Mouse (Mus musculus) forebrain, postnatal 0 days (tissue): ENCODE data around the gene Vars. TPM values are rescaled to one million over a fixed set of nuclear protein-coding genes. Genes with fewer than 3 reads are reported as not detected.
A peak's percentile ranks its signal among the peaks of the same experiment; 100 is the strongest.

Source experiments
- ATAC-seq: fragments of 200-750 bp; cut with Nextera tagmentation; 2 replicates; pipeline ENCODE4 v1.8.0; 2017; ENCODE audit warnings: mild to moderate bottlenecking, moderate library complexity
- DNase-seq: peaks from one replicate; pipeline ENCODE4 v3.0.0-alpha.2; 2015
- H3K27ac ChIP-seq: fragments of 300-500 bp; sonication (generic); 2 replicates; pipeline ENCODE4 v1.5.1; 2014; ENCODE audit warnings: low read depth, mild to moderate bottlenecking, antibody characterized with exemption, low read length, moderate library complexity, mixed read lengths
- H3K27me3 ChIP-seq: fragments of 300-500 bp; sonication (generic); 2 replicates; pipeline ENCODE4 v1.6.1; 2014; ENCODE audit warnings: mild to moderate bottlenecking, low read length, mixed read lengths; ENCODE audit not compliant: insufficient read depth
- H3K36me3 ChIP-seq: fragments of 300-500 bp; sonication (generic); 2 replicates; pipeline ENCODE4 v1.6.1; 2014; ENCODE audit warnings: mild to moderate bottlenecking, moderate library complexity; ENCODE audit not compliant: insufficient read depth
- H3K4me1 ChIP-seq: fragments of 300-500 bp; sonication (generic); 2 replicates; pipeline ENCODE4 v1.6.1; 2014; ENCODE audit warnings: antibody characterized with exemption; ENCODE audit not compliant: insufficient read depth
- H3K4me2 ChIP-seq: fragments of 300-500 bp; sonication (generic); 2 replicates; pipeline ENCODE4 v1.6.1; 2014; ENCODE audit warnings: low read depth, mild to moderate bottlenecking, moderate library complexity
- H3K4me3 ChIP-seq: fragments of 300-500 bp; sonication (generic); 2 replicates; pipeline ENCODE4 v1.5.1; 2014; ENCODE audit warnings: low read depth, low read length, mixed read lengths
- H3K9ac ChIP-seq: fragments of 300-500 bp; sonication (generic); 2 replicates; pipeline ENCODE4 v1.6.1; 2014; ENCODE audit warnings: mild to moderate bottlenecking
- H3K9me3 ChIP-seq: fragments of 300-500 bp; sonication (generic); 2 replicates; pipeline ENCODE4 v1.6.1; 2016; ENCODE audit warnings: low read length
- CTCF ChIP-seq: sonication (generic); IDR thresholded peaks from 2 replicates; pipeline ENCODE4 v1.5.1; 2016; ENCODE audit warnings: antibody characterized with exemption, control low read depth, low read depth
- WGBS: fragments of 180-500 bp; shearing (Covaris S2); extraction: QIAGEN DNeasy Blood & Tissue Kit; methylation state at CpG from one replicate; pipeline ENCODE4 v1.1.7; 2014; 5-methylcytosine and 5-hydroxymethylcytosine counted together
- polyA plus RNA-seq: library from polyadenylated mRNA; unstranded; fragments of >200 nt; fragmentation: Nextera tagmentation; extraction: Ambion mirVana; gene quantifications from 2 replicates; pipeline ENCODE4 v1.2.1, GENCODE M21; 2015
- total RNA-seq: library from RNA; depleted of rRNA; stranded (reverse); fragments of >200 nt; gene quantifications from 2 replicates; pipeline ENCODE4 v1.2.3, GENCODE M21; 2014; rRNA removed

Vars gene
- total and polyA plus RNA-seq, 2 experiments from 2014 or later = 45.4 to 93.4 TPM

- ATAC-seq (no peak), DNase-seq (no peak)
- Histone ChIP-seq H3K9me3 (no peaks in the 10 kb centered on the region), H3K4me2 (peak within 1 kb of the TSS; percentile 31), H3K9ac (no peak within 1 kb of the TSS; the same call in 1 of the 2 replicates), H3K4me3 (peak within 1 kb of the TSS; percentile 9), H3K36me3 (peaks cover 12% of the 10 kb centered on the region), H3K4me1 (peaks cover 14% of the 10 kb centered on the region; the same call in 1 of the 2 replicates), H3K27me3 (peaks cover 4% of the 10 kb centered on the region), H3K27ac (no peak within 1 kb of the TSS)
- TF ChIP-seq CTCF = no peak
- 5% methylated on average over 48 of the region's 48 CpGs for WGBS
Measured at GRCm38 (mm10) chr17:35064951-35065947, 64.5 kb downstream of the Vars start, which contains the start of gene Ly6g6c. Gene Ly6g6c, plus strand, starts transcription at chr17:35065388.

Other genes starting within 250 kb of the Vars start
Only the 30 nearest of the 45 such genes appear.
- gene Cfb, start 138.5 kb upstream of the Vars start, total RNA-seq = 0.67 and 1.4 TPM in 2 replicates
- 1.0 and 1.7 TPM in 2 replicates for gene Cfb, start 138.5 kb upstream of the Vars start, polyA plus RNA-seq
- 25.2 and 32.6 TPM in 2 replicates for gene Zbtb12, start 121.5 kb upstream of the Vars start, total RNA-seq
- gene Zbtb12, start 121.5 kb upstream of the Vars start, polyA plus RNA-seq = 5.3 and 7.7 TPM in 2 replicates
- gene Gm20547, start 118.9 kb upstream of the Vars start, total RNA-seq = not detected in 2 replicates
- gene Gm20547, start 118.9 kb upstream of the Vars start, polyA plus RNA-seq = not detected in 2 replicates
- gene C2, start 102.7 kb upstream of the Vars start, total RNA-seq = 2.6 and 6.1 TPM in 2 replicates
- 3.0 and 3.5 TPM in 2 replicates for gene C2, start 102.7 kb upstream of the Vars start, polyA plus RNA-seq
- gene Ehmt2, start 102.5 kb upstream of the Vars start, total RNA-seq = 293 and 302 TPM in 2 replicates
- 45.5 and 61.8 TPM in 2 replicates for gene Ehmt2, start 102.5 kb upstream of the Vars start, polyA plus RNA-seq
- not detected in 2 replicates for gene Slc44a4, start 86.5 kb upstream of the Vars start, total RNA-seq
- 0.06 TPM in 1 of 2 replicates, not detected in the other for gene Slc44a4, start 86.5 kb upstream of the Vars start, polyA plus RNA-seq
- gene Neu1, start 69.7 kb upstream of the Vars start, total RNA-seq = 36.7 and 36.8 TPM in 2 replicates
- 33.5 and 34.5 TPM in 2 replicates for gene Neu1, start 69.7 kb upstream of the Vars start, polyA plus RNA-seq
- 5.2 and 8.1 TPM in 2 replicates for gene Hspa1b, start 41.7 kb upstream of the Vars start, total RNA-seq
- 0.42 and 0.52 TPM in 2 replicates for gene Hspa1b, start 41.7 kb upstream of the Vars start, polyA plus RNA-seq
- not detected in 2 replicates for gene Gm20481, start 31.1 kb upstream of the Vars start, total RNA-seq
- not detected in 2 replicates for gene Gm20481, start 31.1 kb upstream of the Vars start, polyA plus RNA-seq
- 7.9 and 13.8 TPM in 2 replicates for gene Hspa1a, start 28.8 kb upstream of the Vars start, total RNA-seq
- 7.6 and 8.5 TPM in 2 replicates for gene Hspa1a, start 28.8 kb upstream of the Vars start, polyA plus RNA-seq
- 0.24 and 0.46 TPM in 2 replicates for gene Hspa1l, start 28.3 kb upstream of the Vars start, total RNA-seq
- gene Hspa1l, start 28.3 kb upstream of the Vars start, polyA plus RNA-seq = 0.36 and 0.50 TPM in 2 replicates
- 29.1 and 38.9 TPM in 2 replicates for gene Lsm2, start 19.1 kb upstream of the Vars start, total RNA-seq
- gene Lsm2, start 19.1 kb upstream of the Vars start, polyA plus RNA-seq = 111 and 120 TPM in 2 replicates
- gene Vwa7, start 15.6 kb downstream of the Vars start, total RNA-seq = 0.14 and 0.31 TPM in 2 replicates
- gene Vwa7, start 15.6 kb downstream of the Vars start, polyA plus RNA-seq = 0.08 TPM in 1 of 2 replicates, not detected in the other
- gene Sapcd1, start 27.0 kb downstream of the Vars start, total RNA-seq = 2.2 and 2.7 TPM in 2 replicates
- 1.6 TPM in 2 replicates for gene Sapcd1, start 27.0 kb downstream of the Vars start, polyA plus RNA-seq
- gene Msh5, start 45.8 kb downstream of the Vars start, total RNA-seq = 1.3 and 2.2 TPM in 2 replicates
- gene Msh5, start 45.8 kb downstream of the Vars start, polyA plus RNA-seq = 1.1 and 1.3 TPM in 2 replicates
- 26.8 and 29.3 TPM in 2 replicates for gene Clic1, start 49.0 kb downstream of the Vars start, total RNA-seq
- gene Clic1, start 49.0 kb downstream of the Vars start, polyA plus RNA-seq = 47.9 and 50.5 TPM in 2 replicates
- gene Ddah2, start 58.0 kb downstream of the Vars start, total RNA-seq = 167 and 220 TPM in 2 replicates
- 261 and 299 TPM in 2 replicates for gene Ddah2, start 58.0 kb downstream of the Vars start, polyA plus RNA-seq
- gene Ly6g6c, start 64.4 kb downstream of the Vars start, total RNA-seq = not detected in 2 replicates
- not detected in 2 replicates for gene Ly6g6c, start 64.4 kb downstream of the Vars start, polyA plus RNA-seq
- gene Mpig6b, start 65.2 kb downstream of the Vars start, total RNA-seq = not detected in 2 replicates
- gene Mpig6b, start 65.2 kb downstream of the Vars start, polyA plus RNA-seq = 0.08 TPM in 2 replicates
- gene Ly6g6e, start 75.9 kb downstream of the Vars start, total RNA-seq = 0.38 and 3.9 TPM in 2 replicates
- gene Ly6g6e, start 75.9 kb downstream of the Vars start, polyA plus RNA-seq = 2.9 and 3.9 TPM in 2 replicates
- gene Ly6g6d, start 77.1 kb downstream of the Vars start, total RNA-seq = 3.8 TPM in 1 of 2 replicates, not detected in the other
- gene Ly6g6d, start 77.1 kb downstream of the Vars start, polyA plus RNA-seq = 1.2 and 1.6 TPM in 2 replicates
- 0.23 TPM in 1 of 2 replicates, not detected in the other for gene Ly6g6f, start 84.6 kb downstream of the Vars start, total RNA-seq
- gene Ly6g6f, start 84.6 kb downstream of the Vars start, polyA plus RNA-seq = not detected in 2 replicates
- 139 and 202 TPM in 2 replicates for gene Abhd16a, start 88.3 kb downstream of the Vars start, total RNA-seq
- gene Abhd16a, start 88.3 kb downstream of the Vars start, polyA plus RNA-seq = 92.8 and 96.3 TPM in 2 replicates
- gene Ly6g5c, start 107.3 kb downstream of the Vars start, total RNA-seq = not detected in 2 replicates
- gene Ly6g5c, start 107.3 kb downstream of the Vars start, polyA plus RNA-seq = not detected in 2 replicates
- 0.54 and 1.1 TPM in 2 replicates for gene Ly6g5b, start 114.4 kb downstream of the Vars start, total RNA-seq
- 0.55 and 1.1 TPM in 2 replicates for gene Ly6g5b, start 114.4 kb downstream of the Vars start, polyA plus RNA-seq
- gene Gpank1, start 120.5 kb downstream of the Vars start, total RNA-seq = 16.9 and 20.5 TPM in 2 replicates
- 19.7 and 20.8 TPM in 2 replicates for gene Gpank1, start 120.5 kb downstream of the Vars start, polyA plus RNA-seq
- gene Csnk2b, start 121.1 kb downstream of the Vars start, total RNA-seq = 240 and 247 TPM in 2 replicates
- 334 and 335 TPM in 2 replicates for gene Csnk2b, start 121.1 kb downstream of the Vars start, polyA plus RNA-seq
- gene D17H6S53E, start 125.4 kb downstream of the Vars start, total RNA-seq = 15.3 and 26.2 TPM in 2 replicates
- gene D17H6S53E, start 125.4 kb downstream of the Vars start, polyA plus RNA-seq = 7.4 and 8.0 TPM in 2 replicates
- 0.71 and 0.77 TPM in 2 replicates for gene Apom, start 131.1 kb downstream of the Vars start, total RNA-seq
- gene Apom, start 131.1 kb downstream of the Vars start, polyA plus RNA-seq = not detected in 2 replicates
- gene Bag6, start 134.2 kb downstream of the Vars start, total RNA-seq = 285 and 340 TPM in 2 replicates
- gene Bag6, start 134.2 kb downstream of the Vars start, polyA plus RNA-seq = 68.2 and 71.9 TPM in 2 replicates